8 mouse cellular contexts compared by ENCODE assay signal in genomic region chr2:172345258-172345738, GRCm38 (mm10). TPM values are rescaled to one million over a fixed set of nuclear protein-coding genes. Genes with fewer than 3 reads are reported as not detected.
DNase-seq lines count a peak whose midpoint lies in the region; ATAC-seq lines count a peak whose summit lies in the region.

Gene Fam210b (plus strand): TSS chr2:172345565.

- peak; percentile 72 for ATAC-seq in erythroblast, adult 5-6 weeks (replicated peaks; ENCODE audit: low FRiP score, poor library complexity, severe bottlenecking)
- peak; percentile 96 for ATAC-seq in kidney, embryonic 15.5 days (replicated peaks; ENCODE audit: low FRiP score)
- ATAC-seq in monocyte, adult 5-6 weeks (replicated peaks; ENCODE audit: insufficient number of reproducible peaks, low FRiP score, low TSS enrichment, poor library complexity, severe bottlenecking): peak; percentile 93

- H3K27ac ChIP-seq in heart, embryonic 10.5 days: peak within 1 kb of the TSS; percentile 86
- H3K27ac ChIP-seq in kidney, embryonic 15.5 days: peak within 1 kb of the TSS; percentile 67

- 1% methylated on average over 35 of the region's 35 CpGs for WGBS in heart, embryonic 10.5 days
- WGBS in kidney, embryonic 15.5 days: 0% methylated on average over 27 of the region's 35 CpGs

- DNase-seq in B cell, adult 2 months: peak; percentile 96 to 97
- DNase-seq in brain, adult 2 months (ENCODE audit: low read depth, low spot score): peak; percentile 98
- DNase-seq in heart, embryonic 10.5 days (ENCODE audit: low spot score): peak; percentile 99
- DNase-seq in liver: peak; percentile 100
- peak; percentile 97 to 99 for DNase-seq in spleen, postnatal 4 days (ENCODE audit: low spot score in 2 of 2)

- H3K4me2 ChIP-seq in kidney, embryonic 15.5 days: peak within 1 kb of the TSS; percentile 100

- H3K36me3 ChIP-seq in heart, embryonic 10.5 days: no peaks in the 10 kb centered on the region
- no peaks in the 10 kb centered on the region for H3K36me3 ChIP-seq in kidney, embryonic 15.5 days

- H3K27me3 ChIP-seq in heart, embryonic 10.5 days (ENCODE audit: insufficient read depth, poor library complexity, severe bottlenecking): no peaks in the 10 kb centered on the region
- H3K27me3 ChIP-seq in kidney, embryonic 15.5 days: no peaks in the 10 kb centered on the region

- H3K4me1 ChIP-seq in heart, embryonic 10.5 days: peaks cover 42% of the 10 kb centered on the region
- peaks cover 20% of the 10 kb centered on the region for H3K4me1 ChIP-seq in kidney, embryonic 15.5 days

- H3K9ac ChIP-seq in kidney, embryonic 15.5 days: peak within 1 kb of the TSS; percentile 70

- peak within 1 kb of the TSS; percentile 84 for H3K4me3 ChIP-seq in heart, embryonic 10.5 days
- H3K4me3 ChIP-seq in kidney, embryonic 15.5 days (replicated peaks): peak within 1 kb of the TSS; percentile 78

- H3K9me3 ChIP-seq in heart, embryonic 10.5 days: 0 out of 2 replicates have a peak, but pooled peaks cover 3% of the 10 kb centered on the region
- H3K9me3 ChIP-seq in kidney, embryonic 15.5 days (replicated peaks): no peaks in the 10 kb centered on the region

RNA-seq across cellular contexts. Expression of gene Fam210b, which starts in this region (rescaled TPM):
- 102 and 114 TPM in 2 replicates for total RNA-seq in erythroblast, adult 5-6 weeks (2015; ENCODE audit: low replicate concordance)
- 96.2 and 117 TPM in 2 replicates for total RNA-seq in erythroblast, adult 5-6 weeks (2017; ENCODE audit: low replicate concordance)
- 23.3 and 24.9 TPM in 2 replicates for polyA plus RNA-seq in heart, embryonic 10.5 days (2016; fragmentation: Nextera tagmentation; extraction: Ambion mirVana)
- 10.4 and 11.9 TPM in 2 replicates for polyA plus RNA-seq in kidney, embryonic 15.5 days (2015; fragmentation: Nextera tagmentation; extraction: Ambion mirVana)
- total RNA-seq in monocyte, adult 5-6 weeks (2017): 7.1 to 7.7 TPM (median 7.5 TPM) in 3 replicates

Comparison
In these comparisons a context has a peak if more than half of its experiments do, and no peak if none do; other contexts are left out.
1. Peak in every context shown above with its lines: DNase-seq, ATAC-seq, H3K4me3 ChIP-seq and H3K27ac ChIP-seq.
2. RNA of gene Fam210b (total RNA-seq): 96.2 to 117 TPM in erythroblast, adult 5-6 weeks; 7.1 to 7.7 TPM in monocyte, adult 5-6 weeks; every median in the first group is over 10 times any median in the second.